ENCODE assay signal across 28 mouse cellular contexts in genomic region chr3:142826449-142827146, GRCm38 (mm10). TPM values are rescaled to one million over a fixed set of nuclear protein-coding genes. Genes with fewer than 3 reads are reported as not detected.
DNase-seq lines count a peak whose midpoint lies in the region; ATAC-seq and TF ChIP-seq lines count a peak whose summit lies in the region.
"Had no signal": no experiment of that assay in that cellular context is flagged by ENCODE, and none has a peak within 500 bp of the region (broad histone marks: within the 10 kb centered on the region; RNA-seq: fewer than 3 reads in every experiment).

No protein-coding gene starts in this region.

- in situ Hi-C loops in Patski (cut with MboI; ENCODE audit: low pct_unique_long_range_greater_than_20kb) = no loop called here

- no peak overlapping the region for H3K4me3 ChIP-seq in intestine, embryonic 15.5 days (replicated peaks)
- H3K4me3 ChIP-seq in stomach, postnatal 0 days (ENCODE audit: low read depth, low read length) = no peak overlapping the region
- no peak overlapping the region for H3K4me3 ChIP-seq in hindbrain, embryonic 14.5 days (replicated peaks; ENCODE audit: low read length)
- H3K4me3 ChIP-seq: erythroblast, embryonic 14.5 days; forebrain, embryonic 13.5 days; hindbrain, embryonic 12.5 days; limb, embryonic 13.5 days; megakaryocyte, embryonic 14.5 days; midbrain, embryonic 13.5 days; neural tube, embryonic 15.5 days had no signal

- peak; percentile 39 for ATAC-seq in Patski
- peak; percentile 80 for ATAC-seq in intestine, embryonic 15.5 days
- ATAC-seq in stomach, postnatal 0 days (ENCODE audit: low FRiP score, low TSS enrichment) = 0 out of 2 replicates have a peak, but pooled peaks have one; percentile 47
- ATAC-seq in hindbrain, embryonic 14.5 days (ENCODE audit: low FRiP score) = no peak
- ATAC-seq: forebrain, embryonic 13.5 days; midbrain, embryonic 13.5 days had no signal

- no peak for TF ChIP-seq CTCF in Patski (IDR thresholded peaks at IDR 0.05)
- TF ChIP-seq CTCF in stomach, postnatal 0 days (IDR thresholded peaks at IDR 0.05; ENCODE audit: low read depth) = no peak

- no peaks in the 10 kb centered on the region for H3K4me1 ChIP-seq in intestine, embryonic 15.5 days (replicated peaks)
- H3K4me1 ChIP-seq in stomach, postnatal 0 days (replicated peaks; ENCODE audit: control insufficient read depth, insufficient read depth) = no peaks in the 10 kb centered on the region
- H3K4me1 ChIP-seq in hindbrain, embryonic 14.5 days (replicated peaks; ENCODE audit: control insufficient read depth, insufficient read depth, low read length) = no peaks in the 10 kb centered on the region
- H3K4me1 ChIP-seq: forebrain, embryonic 13.5 days; hindbrain, embryonic 12.5 days; megakaryocyte, embryonic 14.5 days; midbrain, embryonic 13.5 days; neural tube, embryonic 15.5 days had no signal

- 90% methylated on average over 4 of the region's 4 CpGs for WGBS in intestine, embryonic 15.5 days
- WGBS in stomach, postnatal 0 days = 87% methylated on average over 4 of the region's 4 CpGs
- 90% methylated on average over 4 of the region's 4 CpGs for WGBS in hindbrain, embryonic 14.5 days

- no peaks in the 10 kb centered on the region for H3K27me3 ChIP-seq in Patski
- H3K27me3 ChIP-seq in intestine, embryonic 15.5 days (replicated peaks) = no peaks in the 10 kb centered on the region
- no peaks in the 10 kb centered on the region for H3K27me3 ChIP-seq in stomach, postnatal 0 days (ENCODE audit: control insufficient read depth, insufficient read depth, low read length)
- H3K27me3 ChIP-seq in hindbrain, embryonic 14.5 days (ENCODE audit: control insufficient read depth, insufficient read depth, low read length) = no peaks in the 10 kb centered on the region
- H3K27me3 ChIP-seq: CH12.LX; forebrain, embryonic 13.5 days; hindbrain, embryonic 12.5 days; limb, embryonic 13.5 days; megakaryocyte, embryonic 14.5 days; midbrain, embryonic 13.5 days; neural tube, embryonic 15.5 days had no signal

- intact Hi-C loops in heart, postnatal 25 days (cut with DNase I) = no loop called here

- 0 out of 2 replicates have a peak, but pooled peaks cover 4% of the 10 kb centered on the region for H3K36me3 ChIP-seq in intestine, embryonic 15.5 days
- H3K36me3 ChIP-seq in stomach, postnatal 0 days (ENCODE audit: control insufficient read depth, insufficient read depth, low read length) = peaks cover 9% of the 10 kb centered on the region; the same call in 1 of the 2 replicates
- H3K36me3 ChIP-seq in hindbrain, embryonic 14.5 days (replicated peaks; ENCODE audit: control insufficient read depth, insufficient read depth) = peaks cover 33% of the 10 kb centered on the region

- CTCF ChIA-PET in Patski (lab: Charles Lee) = interaction anchor here (1.9 kb wide), 1 partner anchor 19 kb away, joined by 5 read pairs; no protein-coding TSS in a partner anchor

- no peak overlapping the region for H3K4me2 ChIP-seq in intestine, embryonic 15.5 days (replicated peaks)
- H3K4me2 ChIP-seq in stomach, postnatal 0 days (replicated peaks; ENCODE audit: low read depth) = no peak overlapping the region
- H3K4me2 ChIP-seq in hindbrain, embryonic 14.5 days (replicated peaks) = no peak overlapping the region
- H3K4me2 ChIP-seq: forebrain, embryonic 13.5 days; hindbrain, embryonic 12.5 days; limb, embryonic 13.5 days; liver, embryonic 11.5 days; midbrain, embryonic 13.5 days; neural tube, embryonic 15.5 days had no signal

- H3K9ac ChIP-seq in intestine, embryonic 15.5 days = no peak overlapping the region
- no peak overlapping the region for H3K9ac ChIP-seq in stomach, postnatal 0 days (ENCODE audit: low read length)
- H3K9ac ChIP-seq in hindbrain, embryonic 14.5 days = no peak overlapping the region
- H3K9ac ChIP-seq: forebrain, embryonic 13.5 days; hindbrain, embryonic 12.5 days; limb, embryonic 13.5 days; midbrain, embryonic 13.5 days; neural tube, embryonic 15.5 days had no signal

- no peak for TF ChIP-seq EP300 in stomach, postnatal 0 days (optimal IDR thresholded peaks at IDR 0.05)

- DNase-seq in retina, postnatal 1 day = peak; percentile 6
- DNase-seq in retina, embryonic 14.5 days (ENCODE audit: low spot score) = no peak
- no peak for DNase-seq in Patski (ENCODE audit: low read depth, low spot score)
- no peak for DNase-seq in stomach, postnatal 0 days (ENCODE audit: low spot score)
- DNase-seq in cerebellum, postnatal 14 days = no peak
- no peak for DNase-seq in hindbrain, embryonic 14.5 days (ENCODE audit: low spot score)
- no peak for DNase-seq in heart, postnatal 25 days (ENCODE audit: low spot score)
- DNase-seq: adrenal gland, adult 8-10 months; B cell, adult 2 months; cerebellum, adult 8-10 months; gastrocnemius, postnatal 10 days; heart, postnatal 14 days; kidney, adult 18-20 months; kidney, postnatal 36 days; lung, postnatal 4 days; spleen, adult 18-20 months; thymus, adult 2 months; thymus, postnatal 36 days had no signal

- POLR2A ChIA-PET in Patski (lab: Charles Lee) = no interaction called here

- no peak overlapping the region for H3K27ac ChIP-seq in intestine, embryonic 15.5 days
- no peak overlapping the region for H3K27ac ChIP-seq in stomach, postnatal 0 days (replicated peaks)
- H3K27ac ChIP-seq in hindbrain, embryonic 14.5 days = no peak overlapping the region
- H3K27ac ChIP-seq: forebrain, embryonic 13.5 days; hindbrain, embryonic 12.5 days; limb, embryonic 13.5 days; midbrain, embryonic 13.5 days; neural tube, embryonic 15.5 days had no signal

- no peaks in the 10 kb centered on the region for H3K9me3 ChIP-seq in intestine, embryonic 15.5 days
- no peaks in the 10 kb centered on the region for H3K9me3 ChIP-seq in stomach, postnatal 0 days (ENCODE audit: control insufficient read depth, low read length)
- H3K9me3 ChIP-seq in hindbrain, embryonic 14.5 days (ENCODE audit: control insufficient read depth, low read length) = no peaks in the 10 kb centered on the region
- H3K9me3 ChIP-seq: forebrain, embryonic 13.5 days; hindbrain, embryonic 12.5 days; limb, embryonic 13.5 days; megakaryocyte, embryonic 14.5 days; midbrain, embryonic 13.5 days; neural tube, embryonic 15.5 days had no signal

RNA-seq across cellular contexts. Expression of gene Pkn2, which starts 55.2 kb away (rescaled TPM):
- polyA plus RNA-seq in Patski (2021) = 78.1 TPM
- polyA plus RNA-seq in intestine, embryonic 15.5 days (2015; fragmentation: Nextera tagmentation; extraction: Ambion mirVana) = 39.8 and 47.4 TPM in 2 replicates
- 32.4 and 38.7 TPM in 2 replicates for polyA plus RNA-seq in stomach, postnatal 0 days (2015; fragmentation: Nextera tagmentation; extraction: Ambion mirVana)
- 22.0 and 24.5 TPM in 2 replicates for polyA plus RNA-seq in hindbrain, embryonic 14.5 days (2014; fragmentation: Nextera tagmentation; extraction: Ambion mirVana)
- 10 to 100 TPM; 42.2 to 42.3 TPM for total RNA-seq in heart, postnatal 25 days (2021)
